Mouse (Mus musculus) c-Kit-positive CD71-negative TER-119-negative erythroid progenitor cells, embryonic 14.5 days (primary cell): ENCODE data around the gene Secisbp2l.

ENCODE experiments used
- DNase-seq: peaks from one replicate; pipeline ENCODE4 v3.0.0-alpha.2; 2013; ENCODE audit warnings: low read depth

Secisbp2l gene

DNA sequence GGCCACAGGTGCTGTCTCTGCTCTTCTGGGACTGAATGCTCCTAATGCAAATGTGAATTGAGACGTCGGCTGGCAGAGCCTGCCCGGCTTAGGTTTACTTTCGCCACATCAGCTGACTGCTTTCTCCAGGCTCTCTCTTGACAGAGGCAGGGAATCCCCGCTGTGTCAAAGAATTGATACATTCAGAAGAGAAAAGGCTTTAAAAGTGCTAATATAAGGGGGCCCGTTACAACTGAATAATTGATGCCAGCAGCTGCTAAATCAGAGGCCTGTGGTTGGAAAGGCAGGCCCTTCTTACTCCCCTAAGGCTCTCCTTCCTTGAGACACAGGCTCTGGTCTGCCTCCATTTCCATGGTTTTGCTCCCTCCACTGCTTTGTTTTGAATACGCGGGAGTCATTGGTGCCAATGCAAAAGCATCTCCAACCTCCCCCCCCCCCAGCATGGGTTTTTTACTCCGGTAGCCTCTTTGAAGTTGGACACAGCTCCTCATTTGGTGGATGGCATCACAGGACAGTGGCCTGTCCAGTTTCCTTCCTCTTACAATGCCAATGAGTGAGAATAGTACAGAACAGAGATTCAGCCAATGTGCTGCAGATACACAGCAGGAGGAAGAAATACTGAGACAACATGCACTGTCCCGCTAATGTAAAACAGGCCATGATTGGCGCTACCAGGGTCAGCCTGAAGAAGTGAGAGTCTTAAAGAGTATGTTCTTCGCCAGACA, 77.6 kb downstream of the Secisbp2l start:
- no peak for DNase-seq

DNA sequence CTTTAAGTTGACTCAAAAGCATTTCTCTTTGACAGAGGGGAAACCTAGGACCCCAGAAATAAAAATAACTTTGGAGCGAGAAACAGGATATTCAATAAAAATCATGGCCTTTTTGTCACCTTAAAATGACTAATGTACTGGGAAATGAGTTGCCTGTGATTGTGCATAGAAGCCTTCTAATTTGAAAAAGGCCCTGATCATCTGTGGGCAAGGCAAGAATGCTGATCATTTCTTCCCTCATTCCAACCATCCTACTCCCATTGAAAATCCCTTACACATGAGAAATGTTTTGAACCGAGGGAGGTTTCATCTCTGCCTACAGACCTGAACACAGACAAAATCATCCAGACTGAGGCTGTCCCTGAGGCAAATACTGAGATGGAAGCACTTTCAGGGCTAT, 79.8 kb downstream of the Secisbp2l start:
- no peak for DNase-seq

DNA sequence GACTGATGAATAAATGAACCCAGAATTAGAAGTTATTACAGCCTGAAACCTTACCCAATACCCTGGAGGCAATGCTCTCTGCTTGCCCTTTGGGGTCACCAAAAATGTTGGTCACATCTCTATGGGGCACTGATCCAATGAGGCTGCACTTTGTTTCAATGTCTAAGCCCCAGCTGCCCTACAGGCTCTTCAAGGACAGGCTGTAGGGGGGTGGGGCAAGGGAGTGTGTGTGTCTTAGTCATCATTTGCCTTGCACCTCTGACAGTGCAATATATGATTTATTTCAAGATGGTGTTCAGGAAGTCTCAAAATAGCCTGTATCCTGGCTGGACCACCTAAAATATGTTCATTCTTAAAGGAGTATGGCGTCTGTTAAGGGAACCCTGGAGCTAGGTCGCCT, 81.1 kb downstream of the Secisbp2l start:
- no peak for DNase-seq

DNA sequence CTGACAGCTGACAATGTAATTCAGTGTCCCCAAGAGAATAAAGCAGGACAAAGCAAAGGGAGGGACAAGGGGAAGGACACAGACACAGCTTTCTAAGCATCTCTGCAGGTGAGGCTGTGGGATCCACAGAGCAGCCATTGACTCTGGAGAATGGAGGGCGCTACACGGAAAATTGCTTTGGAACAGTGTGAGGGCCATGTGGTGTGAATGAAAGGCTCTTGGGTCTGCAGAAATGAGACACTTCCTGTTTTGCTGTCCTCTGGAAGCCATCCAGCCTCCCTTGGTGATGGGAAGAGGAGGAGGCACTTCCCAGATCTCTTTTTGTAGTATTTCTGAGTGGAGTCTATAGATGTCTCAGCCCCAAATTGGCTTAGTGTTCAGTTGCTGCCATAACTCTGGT, 86.5 kb downstream of the Secisbp2l start:
- DNase-seq = no peak

DNA sequence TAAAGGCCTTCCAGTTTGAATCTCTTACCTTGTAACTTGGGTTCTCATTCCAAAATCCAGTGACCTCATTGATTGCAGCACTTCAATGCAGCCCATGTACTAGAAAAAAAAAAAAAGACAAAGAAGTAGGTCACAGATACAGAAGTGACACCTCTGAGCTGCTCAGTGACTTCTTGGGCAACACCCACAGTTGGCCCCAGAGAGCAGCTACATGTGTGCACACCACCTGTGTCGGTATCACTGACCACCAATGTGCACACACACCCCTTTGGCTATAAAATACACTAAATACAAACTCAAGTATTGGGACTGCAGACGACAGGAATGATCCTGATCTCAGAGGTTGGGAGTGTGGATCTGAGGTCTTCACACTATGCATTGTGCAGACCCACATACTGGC, 87.9 kb downstream of the Secisbp2l start:
- no peak for DNase-seq

DNA sequence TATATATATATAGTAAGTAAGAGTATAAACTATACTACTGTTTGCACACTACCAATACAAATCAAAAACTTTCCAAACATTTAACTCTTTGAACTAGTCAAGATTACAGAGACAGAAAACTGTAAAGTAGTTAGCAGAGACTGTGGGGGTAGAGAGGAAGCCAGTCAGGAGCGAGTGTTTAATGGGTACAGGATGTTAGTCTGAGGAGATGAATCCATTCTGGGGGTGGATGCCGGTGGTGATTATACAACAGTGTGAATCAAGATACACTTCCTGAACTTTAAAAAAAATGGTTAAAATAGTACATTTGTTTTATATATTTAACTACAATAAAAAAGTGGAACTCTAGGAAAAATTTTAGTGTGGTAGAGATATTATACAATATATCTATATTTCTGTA, 90.7 kb downstream of the Secisbp2l start:
- no peak for DNase-seq
